Mouse (Mus musculus): ENCODE data around the gene Abat. TPM values are rescaled to one million over a fixed set of nuclear protein-coding genes. Genes with fewer than 3 reads are reported as not detected.

The Abat gene
- polyA plus RNA-seq, 1 experiment, result 11.7 TPM

Other genes starting within 250 kb of the Abat start
- 0.04 TPM in 1 of 2 replicates, not detected in the other for gene Tmem114, start 88.3 kb upstream of the Abat start, polyA plus RNA-seq (2012; rRNA removed)
- gene Mettl22, start 42.6 kb upstream of the Abat start, polyA plus RNA-seq (2012; rRNA removed), result 26.1 and 28.4 TPM in 2 replicates
- gene Pmm2, start 124.2 kb downstream of the Abat start, polyA plus RNA-seq (2012; rRNA removed), result 51.1 and 52.1 TPM in 2 replicates
- 12.3 and 13.7 TPM in 2 replicates for gene Tmem186, start 124.3 kb downstream of the Abat start, polyA plus RNA-seq (2012; rRNA removed)
- 43.5 and 49.9 TPM in 2 replicates for gene Carhsp1, start 158.7 kb downstream of the Abat start, polyA plus RNA-seq (2012; rRNA removed)
- gene Gm5767, start 167.3 kb downstream of the Abat start, polyA plus RNA-seq (2012; rRNA removed), result not detected in 2 replicates

All from urinary bladder, adult 2 months (tissue).